Mouse (Mus musculus) lung, postnatal 0 days (tissue): Measurements from ENCODE around the gene Gm17409.

Experiments
- CTCF ChIP-seq: IDR thresholded peaks from 2 replicates; pipeline ENCODE4 v1.5.1; 2016; ENCODE audit warnings: antibody characterized with exemption, mild to moderate bottlenecking
- EP300 ChIP-seq: IDR thresholded peaks from 2 replicates; pipeline ENCODE4 v1.6.1; 2016; ENCODE audit warnings: antibody characterized with exemption, mild to moderate bottlenecking, control low read depth

DNA sequence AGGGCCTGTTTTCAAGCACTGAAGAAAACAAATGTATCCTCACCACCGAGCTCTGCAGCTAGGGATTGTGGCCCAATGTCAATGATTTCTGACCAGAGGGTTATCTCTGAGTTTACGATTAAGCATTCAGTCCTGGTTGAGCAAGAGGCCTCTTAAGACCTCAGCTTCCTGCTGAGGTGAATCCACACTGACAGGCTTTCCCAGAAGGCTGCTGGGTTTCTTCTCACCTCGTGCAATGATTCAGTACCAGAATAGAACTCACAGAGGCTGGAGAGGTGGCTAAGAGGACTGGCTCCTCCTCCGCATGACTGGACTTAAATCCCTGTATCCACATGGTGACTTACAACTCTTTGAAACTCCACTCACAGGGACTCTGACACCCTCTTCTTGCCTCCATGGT, 26.8 kb upstream of the Gm17409 start:
- no peak for TF ChIP-seq CTCF
- no peak for TF ChIP-seq EP300
